Mouse (Mus musculus): ENCODE data around the gene Hist1h2ah. TPM values are rescaled to one million over a fixed set of nuclear protein-coding genes. Genes with fewer than 3 reads are reported as not detected.

The Hist1h2ah gene
- total and polyA plus RNA-seq, 3 experiments, result 8.1 to 10.0 TPM; not detected in 1

GRCm38 (mm10) chr13:22050591-22051522, 15.5 kb upstream of the Hist1h2ah start:
- intact Hi-C loops (cut with DNase I), result no loop called here
- H3K4me3 ChIP-seq, result peak overlapping the region; percentile 53
- H3K4me1 ChIP-seq (ENCODE audit: control insufficient read depth, insufficient read depth, low read length), result peaks cover 2% of the 10 kb centered on the region; the same call in 1 of the 2 replicates
- no peaks in the 10 kb centered on the region for H3K27me3 ChIP-seq (ENCODE audit: control insufficient read depth, insufficient read depth, low read length)
- peak; percentile 90 to 92 for DNase-seq
- TF ChIP-seq EP300 (IDR thresholded peaks at IDR 0.05; ENCODE audit: insufficient read depth, low read depth, low read length) (peak; percentile 62; the same call in 1 of the 2 replicates), CTCF (IDR thresholded peaks at IDR 0.05) (peak; percentile 81), POLR2A (IDR thresholded peaks at IDR 0.05; ENCODE audit: insufficient read depth, low read depth, low read length) (peak; percentile 54; the same call in 1 of the 2 replicates)
- H3K9ac ChIP-seq (ENCODE audit: low read depth, low read length), result peak overlapping the region; percentile 26
- H3K79me2 ChIP-seq (replicated peaks; ENCODE audit: control insufficient read depth, insufficient read depth, low read length), result no peaks in the 10 kb centered on the region
- WGBS, result under 1% methylated on average over 52 of the region's 52 CpGs
- H3K36me3 ChIP-seq (ENCODE audit: control insufficient read depth, insufficient read depth, low read length), result no peaks in the 10 kb centered on the region
- peak overlapping the region; percentile 57 for H3K27ac ChIP-seq

DNA sequence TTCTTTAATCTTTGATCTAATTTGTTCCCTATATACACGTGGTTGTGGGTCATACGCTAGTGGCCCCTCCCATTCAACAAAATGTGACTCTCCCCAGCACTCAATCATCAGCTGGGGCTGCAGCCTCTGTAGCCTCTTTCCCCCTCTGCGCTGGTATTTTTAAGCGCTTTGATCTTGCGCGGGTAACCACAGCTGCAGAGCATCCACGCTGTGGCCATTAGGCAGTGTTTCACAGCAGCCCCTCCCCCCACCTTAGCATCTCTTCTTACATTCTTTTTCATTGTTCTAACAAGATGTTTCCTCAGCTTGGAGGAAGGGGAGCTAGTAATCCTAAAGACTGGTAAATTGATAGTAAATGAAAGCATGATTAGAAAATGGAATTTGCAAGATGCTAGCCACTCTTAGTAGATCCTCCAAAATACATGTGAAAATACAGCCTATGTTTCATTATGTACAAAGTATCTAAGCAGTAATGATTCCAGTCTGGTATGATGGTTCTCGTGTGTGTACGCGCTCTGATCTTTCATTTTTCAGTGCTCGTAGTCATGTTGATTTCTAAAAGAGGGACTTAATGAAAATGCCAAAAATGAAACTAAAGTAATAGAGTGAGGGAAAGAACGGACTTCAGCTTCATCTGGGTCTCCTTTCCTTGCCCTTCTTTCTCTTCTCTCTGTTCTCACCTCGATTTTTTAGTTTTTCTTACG, 14.5 kb upstream of the Hist1h2ah start:
- intact Hi-C loops (cut with DNase I), result loop anchor here (10.0 kb wide), 1 partner anchor 295 kb away; the partner anchor contains the start of genes Hist1h2ak, Hist1h2bn and Hist1h4k
- Histone ChIP-seq H3K4me1 (ENCODE audit: control insufficient read depth, insufficient read depth, low read length) (peaks cover 2% of the 10 kb centered on the region; the same call in 1 of the 2 replicates), H3K27me3 (ENCODE audit: control insufficient read depth, insufficient read depth, low read length) (no peaks in the 10 kb centered on the region), H3K4me3 (peak overlapping the region; percentile 53), H3K79me2 (replicated peaks; ENCODE audit: control insufficient read depth, insufficient read depth, low read length) (no peaks in the 10 kb centered on the region), H3K27ac (no peak overlapping the region), H3K9ac (ENCODE audit: low read depth, low read length) (peak overlapping the region; percentile 8; the same call in 1 of the 2 replicates), H3K36me3 (ENCODE audit: control insufficient read depth, insufficient read depth, low read length) (no peaks in the 10 kb centered on the region)
- 1% methylated on average over 14 of the region's 14 CpGs for WGBS
- DNase-seq, result no peak
- no peak for TF ChIP-seq CTCF (IDR thresholded peaks at IDR 0.05)
- TF ChIP-seq POLR2A (IDR thresholded peaks at IDR 0.05; ENCODE audit: insufficient read depth, low read depth, low read length), result no peak
- no peak for TF ChIP-seq EP300 (IDR thresholded peaks at IDR 0.05; ENCODE audit: insufficient read depth, low read depth, low read length)

DNA sequence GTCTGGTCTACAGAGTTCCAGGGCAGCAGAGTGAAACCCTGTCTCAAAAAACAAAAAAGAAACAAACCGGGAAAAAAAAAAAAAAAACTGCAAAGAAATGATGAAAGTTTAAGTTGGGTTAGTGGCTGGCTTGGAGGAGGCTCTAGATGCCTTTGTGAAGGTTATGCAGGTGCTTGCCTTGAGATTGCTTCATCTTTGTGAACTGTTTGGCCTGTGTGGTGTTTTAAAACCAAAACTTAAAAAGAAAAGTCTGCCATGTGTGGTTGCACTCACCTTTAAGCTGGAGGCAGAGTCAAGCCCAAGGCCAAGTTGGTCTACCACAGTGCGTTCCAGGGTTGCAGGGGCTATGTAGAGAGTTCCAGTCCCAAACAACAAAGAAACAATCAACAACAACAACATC, 13.7 kb upstream of the Hist1h2ah start:
- WGBS, result 83% methylated on average over 2 of the region's 2 CpGs
- no peak for TF ChIP-seq EP300 (IDR thresholded peaks at IDR 0.05; ENCODE audit: insufficient read depth, low read depth, low read length)
- TF ChIP-seq CTCF (IDR thresholded peaks at IDR 0.05), result no peak
- no peak for TF ChIP-seq POLR2A (IDR thresholded peaks at IDR 0.05; ENCODE audit: insufficient read depth, low read depth, low read length)
- intact Hi-C loops (cut with DNase I), result loop anchor here (10.0 kb wide), 1 partner anchor 294 kb away; the partner anchor contains the start of genes Hist1h2ak, Hist1h2bn and Hist1h4k
- peaks cover 2% of the 10 kb centered on the region; the same call in 1 of the 2 replicates for H3K4me1 ChIP-seq (ENCODE audit: control insufficient read depth, insufficient read depth, low read length)
- H3K36me3 ChIP-seq (ENCODE audit: control insufficient read depth, insufficient read depth, low read length), result no peaks in the 10 kb centered on the region
- no peak overlapping the region for H3K9ac ChIP-seq (ENCODE audit: low read depth, low read length)
- no peaks in the 10 kb centered on the region for H3K79me2 ChIP-seq (replicated peaks; ENCODE audit: control insufficient read depth, insufficient read depth, low read length)
- H3K27me3 ChIP-seq (ENCODE audit: control insufficient read depth, insufficient read depth, low read length), result no peaks in the 10 kb centered on the region
- no peak overlapping the region for H3K27ac ChIP-seq
- DNase-seq, result no peak
- no peak overlapping the region for H3K4me3 ChIP-seq

GRCm38 (mm10) chr13:22045311-22045710, 9.9 kb upstream of the Hist1h2ah start:
- H3K27me3 ChIP-seq (ENCODE audit: control insufficient read depth, insufficient read depth, low read length), result no peaks in the 10 kb centered on the region
- no peak overlapping the region for H3K4me3 ChIP-seq
- 63% methylated on average over 2 of the region's 2 CpGs for WGBS
- H3K9ac ChIP-seq (ENCODE audit: low read depth, low read length), result no peak overlapping the region
- no peaks in the 10 kb centered on the region for H3K36me3 ChIP-seq (ENCODE audit: control insufficient read depth, insufficient read depth, low read length)
- no peaks in the 10 kb centered on the region for H3K79me2 ChIP-seq (replicated peaks; ENCODE audit: control insufficient read depth, insufficient read depth, low read length)
- H3K27ac ChIP-seq, result no peak overlapping the region
- intact Hi-C loops (cut with DNase I), result loop anchor here (10.0 kb wide), 1 partner anchor 291 kb away; the partner anchor contains the start of genes Hist1h2ak, Hist1h2bn and Hist1h4k
- DNase-seq, result no peak
- peaks cover 2% of the 10 kb centered on the region; the same call in 1 of the 2 replicates for H3K4me1 ChIP-seq (ENCODE audit: control insufficient read depth, insufficient read depth, low read length)
- no peak for TF ChIP-seq CTCF (IDR thresholded peaks at IDR 0.05)
- TF ChIP-seq EP300 (IDR thresholded peaks at IDR 0.05; ENCODE audit: insufficient read depth, low read depth, low read length), result no peak
- no peak for TF ChIP-seq POLR2A (IDR thresholded peaks at IDR 0.05; ENCODE audit: insufficient read depth, low read depth, low read length)

GRCm38 (mm10) chr13:22044432-22045155, 9.2 kb upstream of the Hist1h2ah start:
- Histone ChIP-seq H3K27ac (no peak overlapping the region), H3K9ac (ENCODE audit: low read depth, low read length) (no peak overlapping the region), H3K4me3 (no peak overlapping the region), H3K79me2 (replicated peaks; ENCODE audit: control insufficient read depth, insufficient read depth, low read length) (no peaks in the 10 kb centered on the region), H3K27me3 (ENCODE audit: control insufficient read depth, insufficient read depth, low read length) (no peaks in the 10 kb centered on the region), H3K4me1 (ENCODE audit: control insufficient read depth, insufficient read depth, low read length) (no peaks in the 10 kb centered on the region; the same call in 1 of the 2 replicates), H3K36me3 (ENCODE audit: control insufficient read depth, insufficient read depth, low read length) (no peaks in the 10 kb centered on the region)
- no peak for TF ChIP-seq POLR2A (IDR thresholded peaks at IDR 0.05; ENCODE audit: insufficient read depth, low read depth, low read length)
- no peak for TF ChIP-seq CTCF (IDR thresholded peaks at IDR 0.05)
- TF ChIP-seq EP300 (IDR thresholded peaks at IDR 0.05; ENCODE audit: insufficient read depth, low read depth, low read length), result no peak
- DNase-seq, result no peak
- WGBS, result 91% methylated on average over 6 of the region's 6 CpGs
- intact Hi-C loops (cut with DNase I), result loop anchor here (5.0 to 10.0 kb wide), 6 partner anchors 267 to 1703 kb away; partner anchors contain the start of genes Hist1h1e, Hist1h2ak, Hist1h2bb and Hist1h2be
